In genomic region chr2:71194137-71194960, GRCm38 (mm10) we compare ENCODE assay signal across 11 mouse cellular contexts. TPM values are rescaled to one million over a fixed set of nuclear protein-coding genes. Genes with fewer than 3 reads are reported as not detected.
DNase-seq lines count a peak whose midpoint lies in the region; ATAC-seq and TF ChIP-seq lines count a peak whose summit lies in the region.
"Had no signal": no experiment of that assay in that cellular context is flagged by ENCODE, and none has a peak within 500 bp of the region (broad histone marks: within the 10 kb centered on the region; RNA-seq: fewer than 3 reads in every experiment).

No protein-coding gene starts in this region.

- H3K36me3 ChIP-seq in forebrain, postnatal 0 days (ENCODE audit: insufficient read depth): no peaks in the 10 kb centered on the region
- H3K36me3 ChIP-seq: limb, embryonic 13.5 days had no signal

- H3K9me3 ChIP-seq in forebrain, postnatal 0 days (ENCODE audit: low read length): no peaks in the 10 kb centered on the region
- H3K9me3 ChIP-seq: limb, embryonic 13.5 days had no signal

- no peak overlapping the region for H3K9ac ChIP-seq in forebrain, postnatal 0 days
- H3K9ac ChIP-seq: limb, embryonic 13.5 days had no signal

- DNase-seq in adrenal gland, postnatal 14 days: peak; percentile 26
- DNase-seq in adrenal gland, adult (ENCODE audit: inconsistent age in 2 of 2, low spot score in 1 of 2): no peak
- no peak for DNase-seq in layer of hippocampus, adult 2 months (ENCODE audit: low spot score in 2 of 2)
- no peak for DNase-seq in layer of hippocampus, postnatal 25 days (ENCODE audit: extremely low spot score in 1 of 2, low spot score in 1 of 2)
- peak; percentile 28 for DNase-seq in MN1 (ENCODE audit: low spot score)
- DNase-seq in forebrain, postnatal 0 days: peak; percentile 21
- DNase-seq in spleen, adult 18-20 months: no peak
- DNase-seq in spleen, postnatal 10 days (ENCODE audit: low spot score in 2 of 2): no peak
- DNase-seq: adrenal gland, postnatal 36 days; thymus, adult 18-20 months had no signal

- no peak overlapping the region for H3K4me2 ChIP-seq in forebrain, postnatal 0 days (ENCODE audit: low read depth)
- H3K4me2 ChIP-seq: limb, embryonic 13.5 days had no signal

- TF ChIP-seq CTCF in layer of hippocampus, adult 2 months (conservative IDR thresholded peaks at IDR 0.05): no peak
- TF ChIP-seq CTCF in forebrain, postnatal 0 days (IDR thresholded peaks at IDR 0.05; ENCODE audit: low read depth): no peak

- 0 out of 2 replicates have a peak overlapping the region, but pooled peaks have one; percentile 7 for H3K27ac ChIP-seq in layer of hippocampus, adult 2 months
- H3K27ac ChIP-seq in forebrain, postnatal 0 days (ENCODE audit: low read depth, low read length): no peak overlapping the region
- H3K27ac ChIP-seq: limb, embryonic 13.5 days had no signal

- no peaks in the 10 kb centered on the region for H3K27me3 ChIP-seq in forebrain, postnatal 0 days (ENCODE audit: insufficient read depth, low read length)

- no peak overlapping the region for H3K4me3 ChIP-seq in layer of hippocampus, adult 2 months
- no peak overlapping the region for H3K4me3 ChIP-seq in forebrain, postnatal 0 days (ENCODE audit: low read depth, low read length)
- H3K4me3 ChIP-seq: limb, embryonic 13.5 days had no signal

- no peak for ATAC-seq in forebrain, postnatal 0 days

- 22% methylated on average over 10 of the region's 10 CpGs for WGBS in forebrain, postnatal 0 days

- H3K4me1 ChIP-seq in forebrain, postnatal 0 days (ENCODE audit: insufficient read depth): no peaks in the 10 kb centered on the region

RNA-seq across cellular contexts. Expression of gene Dync1i2, which starts 17.2 kb away (rescaled TPM):
- 84.0 and 84.5 TPM in 2 replicates for total RNA-seq in adrenal gland, postnatal 14 days (2021)
- total RNA-seq in layer of hippocampus, adult 2 months (2021): 100 to 1,000 TPM; 135 to 142 TPM
- 100 to 1,000 TPM; 124 to 137 TPM for total RNA-seq in layer of hippocampus, postnatal 25 days (2021)
- 207 and 241 TPM in 2 replicates for total RNA-seq in forebrain, postnatal 0 days (2014; rRNA removed)
- polyA plus RNA-seq in forebrain, postnatal 0 days (2015; fragmentation: Nextera tagmentation; extraction: Ambion mirVana): 189 and 197 TPM in 2 replicates

Comparison
In these comparisons a context has a peak if more than half of its experiments do, and no peak if none do; other contexts are left out.
1. DNase-seq: peak in adrenal gland, postnatal 14 days (single experiment), MN1 (single experiment) and forebrain, postnatal 0 days (single experiment); none in adrenal gland, adult (0 of 2), layer of hippocampus, adult 2 months (0 of 2), layer of hippocampus, postnatal 25 days (0 of 2), spleen, adult 18-20 months (0 of 2) and spleen, postnatal 10 days (0 of 2).